In the genomic region with DNA sequence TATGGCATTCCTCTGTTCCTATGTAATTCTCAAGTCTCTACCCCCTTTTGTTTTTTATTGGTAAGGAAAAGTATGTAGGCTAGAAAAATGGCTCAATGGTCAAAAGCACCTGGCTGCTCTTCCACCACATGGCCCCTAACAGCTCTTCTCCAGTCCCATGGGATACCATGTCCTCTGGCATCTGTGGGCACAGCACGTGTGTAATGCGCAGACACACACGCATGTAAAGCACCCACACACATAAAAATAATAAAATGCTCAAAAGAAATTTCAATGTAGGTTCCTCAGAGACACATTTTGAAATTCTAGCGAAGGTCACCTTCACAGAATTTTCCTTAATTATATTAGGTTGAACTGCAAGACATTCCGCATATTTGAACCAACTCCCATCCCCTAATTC, we compare ENCODE assay signal across 1 mouse cellular context.
TF ChIP-seq lines count a peak whose summit lies in the region.

No protein-coding gene starts in this region.

TF ChIP-seq in CH12.LX, 34 proteins besides CTCF, POLR2A, EP300 and RAD21 (continued from another document):
- TF ChIP-seq IRF4 (IDR thresholded peaks at IDR 0.05; ENCODE audit: low read depth, low read length), result no peak
- TF ChIP-seq BHLHE40 (IDR thresholded peaks at IDR 0.05; ENCODE audit: low read depth, low read length), result peak; percentile 71
- no peak for TF ChIP-seq NELFE (IDR thresholded peaks at IDR 0.05; ENCODE audit: low read depth, low read length)
- TF ChIP-seq TCF12 (IDR thresholded peaks at IDR 0.05; ENCODE audit: low read depth, low read length), result no peak
